In genomic region chr5:115516081-115516907, GRCm38 (mm10) we compare ENCODE assay signal across 9 mouse cellular contexts. TPM values are rescaled to one million over a fixed set of nuclear protein-coding genes. Genes with fewer than 3 reads are reported as not detected.
A peak's percentile ranks its signal among the peaks of the same experiment; 100 is the strongest.
DNase-seq lines count a peak whose midpoint lies in the region; ATAC-seq and TF ChIP-seq lines count a peak whose summit lies in the region.
"Had no signal": no experiment of that assay in that cellular context is flagged by ENCODE, and none has a peak within 500 bp of the region (broad histone marks: within the 10 kb centered on the region; RNA-seq: fewer than 3 reads in every experiment).

No protein-coding gene starts in this region.

- peak overlapping the region; percentile 60 to 78 for H3K4me3 ChIP-seq in MEL (ENCODE audit: control insufficient read depth in 1 of 2, insufficient read depth in 1 of 2, low read depth in 2 of 2, low read length in 2 of 2)
- peak overlapping the region; percentile 32 for H3K4me3 ChIP-seq in liver, embryonic 15.5 days (replicated peaks)

- H3K79me2 ChIP-seq in MEL (ENCODE audit: control insufficient read depth, insufficient read depth, low read length, poor library complexity): peaks cover 2% of the 10 kb centered on the region; the same call in 1 of the 2 replicates

- no peak for TF ChIP-seq CTCF in MEL (IDR thresholded peaks at IDR 0.05 in 2 of 3, conservative IDR thresholded peaks at IDR 0.05 in 1 of 3; ENCODE audit: control insufficient read depth in 1 of 3, insufficient read depth in 1 of 3, low read depth in 2 of 3, low read length in 3 of 3, poor library complexity in 1 of 3, severe bottlenecking in 1 of 3)

- 0 out of 4 replicates have a peak, but pooled peaks of 1 of the 2 experiments have one; percentile 9 for TF ChIP-seq EP300 in MEL (IDR thresholded peaks at IDR 0.05; ENCODE audit: low read depth in 1 of 2, low read length in 2 of 2)

- no peaks in the 10 kb centered on the region for H3K27me3 ChIP-seq in MEL (ENCODE audit: control insufficient read depth in 1 of 2, insufficient read depth in 2 of 2, low read length in 2 of 2)
- no peaks in the 10 kb centered on the region for H3K27me3 ChIP-seq in liver, embryonic 15.5 days
- H3K27me3 ChIP-seq: Patski had no signal

- intact Hi-C loops in heart, postnatal 14 days (cut with DNase I): no loop called here

- TF ChIP-seq RAD21 in MEL (IDR thresholded peaks at IDR 0.05; ENCODE audit: low read depth, low read length): no peak

- H3K27ac ChIP-seq in MEL (ENCODE audit: control insufficient read depth, low read depth, low read length): peak overlapping the region; percentile 75
- H3K27ac ChIP-seq in liver, embryonic 15.5 days (replicated peaks): peak overlapping the region; percentile 51

- DNase-seq in gastrocnemius, postnatal 10 days: peak; percentile 19
- DNase-seq in gastrocnemius, adult 18-20 months (ENCODE audit: low spot score): no peak
- DNase-seq in MEL (ENCODE audit: low read depth, low spot score): peak; percentile 85
- peak; percentile 55 to 63 for DNase-seq in heart, postnatal 14 days
- DNase-seq in thymus, postnatal 0 days (ENCODE audit: low spot score): peak; percentile 77
- DNase-seq in right cerebral cortex, postnatal 36 days (ENCODE audit: low spot score in 2 of 2): no peak
- DNase-seq in embryo, embryonic 11 days: no peak

- peak overlapping the region; percentile 49 for H3K4me2 ChIP-seq in liver, embryonic 15.5 days

- peak overlapping the region; percentile 60 for H3K9ac ChIP-seq in MEL (ENCODE audit: control insufficient read depth, low read depth, low read length, poor library complexity, severe bottlenecking)
- no peak overlapping the region for H3K9ac ChIP-seq in liver, embryonic 15.5 days

- peak; percentile 19 for ATAC-seq in liver, embryonic 15.5 days (ENCODE audit: insufficient read depth)
- ATAC-seq: Patski had no signal

- H3K36me3 ChIP-seq in MEL (ENCODE audit: control insufficient read depth in 1 of 2, insufficient read depth in 2 of 2, low read length in 2 of 2): no peaks in the 10 kb centered on the region; a peak in 1 of 4 replicates
- H3K36me3 ChIP-seq in liver, embryonic 15.5 days (replicated peaks): 0 out of 2 replicates have a peak, but pooled peaks cover 3% of the 10 kb centered on the region

- TF ChIP-seq POLR2A in MEL (IDR thresholded peaks at IDR 0.05; ENCODE audit: control insufficient read depth in 1 of 2, insufficient read depth in 1 of 2, low read depth in 1 of 2, low read length in 2 of 2, poor library complexity in 1 of 2): peak in 1 of 2 experiments; percentile 38; a peak in 1 of 4 replicates

- no peaks in the 10 kb centered on the region for H3K4me1 ChIP-seq in MEL (ENCODE audit: control insufficient read depth in 1 of 2, insufficient read depth in 2 of 2, low read length in 2 of 2)
- H3K4me1 ChIP-seq in liver, embryonic 15.5 days (replicated peaks): peaks cover 76% of the 10 kb centered on the region

- no peaks in the 10 kb centered on the region for H3K9me3 ChIP-seq in MEL (replicated peaks; ENCODE audit: insufficient read depth, low read length)
- no peaks in the 10 kb centered on the region for H3K9me3 ChIP-seq in liver, embryonic 15.5 days (replicated peaks)

- WGBS in liver, embryonic 15.5 days (ENCODE audit: insufficient replicate concordance): 32% methylated on average over 32 of the region's 32 CpGs

TF ChIP-seq in MEL, 35 proteins besides CTCF, POLR2A, EP300 and RAD21:
- TF ChIP-seq MYC (IDR thresholded peaks at IDR 0.05; ENCODE audit: low read depth, low read length) (peak; percentile 61), SIN3A (IDR thresholded peaks at IDR 0.05; ENCODE audit: low read length) (0 out of 2 replicates have a peak, but pooled peaks have one; percentile 13), MAX (IDR thresholded peaks at IDR 0.05; ENCODE audit: low read length) (peak; percentile 50; the same call in 1 of the 2 replicates), TBP (IDR thresholded peaks at IDR 0.05; ENCODE audit: low read depth, low read length) (no peak), MXI1 (IDR thresholded peaks at IDR 0.05; ENCODE audit: low read depth, low read length) (peak; percentile 74), NRF1 (IDR thresholded peaks at IDR 0.05; ENCODE audit: insufficient read depth, low read depth, low read length, poor library complexity, severe bottlenecking) (no peak), ZNF384 (IDR thresholded peaks at IDR 0.05; ENCODE audit: low read depth, low read length) (peak; percentile 82), ELF1 (IDR thresholded peaks at IDR 0.05; ENCODE audit: low read depth, low read length) (0 out of 2 replicates have a peak, but pooled peaks have one; percentile 14)

RNA-seq across cellular contexts. Expression of gene Pxn, which starts 9.8 kb away (rescaled TPM):
- 100 to 1,000 TPM; 107 to 130 TPM for total RNA-seq in gastrocnemius, postnatal 10 days (2021)
- total RNA-seq in gastrocnemius, adult 18-20 months (2021): 10 to 100 TPM; 87.2 to 94.2 TPM
- 12.7 and 15.2 TPM in 2 replicates for total RNA-seq in MEL (2012; rRNA removed)
- 100 to 1,000 TPM in 1 of 2 experiments, 10 to 100 TPM in 1; 29.2 to 167 TPM for polyA plus RNA-seq in MEL (2012; ENCODE audit: insufficient read depth in 1 of 2, insufficient read length in 2 of 2, low read depth in 1 of 2, low replicate concordance in 2 of 2, missing spikeins in 1 of 2)
- 10 to 100 TPM; 52.4 to 54.2 TPM for total RNA-seq in heart, postnatal 14 days (2021)
- 15.2 and 16.8 TPM in 2 replicates for polyA plus RNA-seq in liver, embryonic 15.5 days (2015; fragmentation: Nextera tagmentation; extraction: Ambion mirVana)
- 40.2 and 44.8 TPM in 2 replicates for polyA plus RNA-seq in thymus, postnatal 0 days (2015; fragmentation: Nextera tagmentation; extraction: Ambion mirVana)

RNA-seq across cellular contexts. Expression of gene Sirt4, which starts 31.8 kb away (rescaled TPM):
- 10 to 100 TPM; 12.7 to 16.6 TPM for total RNA-seq in gastrocnemius, postnatal 10 days (2021)
- total RNA-seq in gastrocnemius, adult 18-20 months (2021): 10 to 100 TPM; 14.8 to 16.5 TPM
- 7.6 and 9.2 TPM in 2 replicates for total RNA-seq in MEL (2012; rRNA removed)
- polyA plus RNA-seq in MEL (2012; ENCODE audit: insufficient read depth in 1 of 2, insufficient read length in 2 of 2, low read depth in 1 of 2, low replicate concordance in 2 of 2, missing spikeins in 1 of 2): 10 to 100 TPM in 1 of 2 experiments, not detected in 1; 10.3 TPM
- 10 to 100 TPM; 17.9 to 18.7 TPM for total RNA-seq in heart, postnatal 14 days (2021)
- polyA plus RNA-seq in liver, embryonic 15.5 days (2015; fragmentation: Nextera tagmentation; extraction: Ambion mirVana): 6.0 and 6.1 TPM in 2 replicates
- polyA plus RNA-seq in thymus, postnatal 0 days (2015; fragmentation: Nextera tagmentation; extraction: Ambion mirVana): 17.0 and 17.3 TPM in 2 replicates

RNA-seq across cellular contexts. Expression of gene Rplp0, which starts 43.0 kb away (rescaled TPM):
- 100 to 1,000 TPM; 938 to 959 TPM for total RNA-seq in gastrocnemius, postnatal 10 days (2021)
- 100 to 1,000 TPM; 617 to 621 TPM for total RNA-seq in gastrocnemius, adult 18-20 months (2021)
- 2,878 and 3,028 TPM in 2 replicates for total RNA-seq in MEL (2012; rRNA removed)
- polyA plus RNA-seq in MEL (2012; ENCODE audit: insufficient read depth in 1 of 2, insufficient read length in 2 of 2, low read depth in 1 of 2, low replicate concordance in 2 of 2, missing spikeins in 1 of 2): 1,000 to 10,000 TPM; 3,294 to 4,164 TPM
- 100 to 1,000 TPM; 645 to 715 TPM for total RNA-seq in heart, postnatal 14 days (2021)
- polyA plus RNA-seq in liver, embryonic 15.5 days (2015; fragmentation: Nextera tagmentation; extraction: Ambion mirVana): 1,028 and 1,078 TPM in 2 replicates
- polyA plus RNA-seq in thymus, postnatal 0 days (2015; fragmentation: Nextera tagmentation; extraction: Ambion mirVana): 1,964 and 2,053 TPM in 2 replicates

RNA-seq across cellular contexts. Expression of gene Gcn1l1, which starts 48.8 kb away (rescaled TPM):
- 10 to 100 TPM; 33.4 to 41.7 TPM for total RNA-seq in gastrocnemius, postnatal 10 days (2021)
- total RNA-seq in gastrocnemius, adult 18-20 months (2021): 10 to 100 TPM; 27.9 to 31.1 TPM
- 79.7 and 93.8 TPM in 2 replicates for total RNA-seq in MEL (2012; rRNA removed)
- 100 to 1,000 TPM in 1 of 2 experiments, 10 to 100 TPM in 1; 88.2 to 123 TPM for polyA plus RNA-seq in MEL (2012; ENCODE audit: insufficient read depth in 1 of 2, insufficient read length in 2 of 2, low read depth in 1 of 2, low replicate concordance in 2 of 2, missing spikeins in 1 of 2)
- 10 to 100 TPM; 45.1 to 46.6 TPM for total RNA-seq in heart, postnatal 14 days (2021)
- 15.0 and 17.3 TPM in 2 replicates for polyA plus RNA-seq in liver, embryonic 15.5 days (2015; fragmentation: Nextera tagmentation; extraction: Ambion mirVana)
- 19.9 and 21.5 TPM in 2 replicates for polyA plus RNA-seq in thymus, postnatal 0 days (2015; fragmentation: Nextera tagmentation; extraction: Ambion mirVana)

RNA-seq across cellular contexts. Expression of gene Pla2g1b, which starts 50.2 kb away (rescaled TPM):
- total RNA-seq in gastrocnemius, postnatal 10 days (2021): not detected
- not detected for total RNA-seq in gastrocnemius, adult 18-20 months (2021)
- total RNA-seq in MEL (2012; rRNA removed): 0.58 and 0.92 TPM in 2 replicates
- 1 to 10 TPM in 1 of 2 experiments, not detected in 1; 6.6 TPM for polyA plus RNA-seq in MEL (2012; ENCODE audit: insufficient read depth in 1 of 2, insufficient read length in 2 of 2, low read depth in 1 of 2, low replicate concordance in 2 of 2, missing spikeins in 1 of 2)
- not detected for total RNA-seq in heart, postnatal 14 days (2021)
- not detected in 2 replicates for polyA plus RNA-seq in liver, embryonic 15.5 days (2015; fragmentation: Nextera tagmentation; extraction: Ambion mirVana)
- 0.99 TPM in 2 replicates for polyA plus RNA-seq in thymus, postnatal 0 days (2015; fragmentation: Nextera tagmentation; extraction: Ambion mirVana)
- polyA plus RNA-seq: Patski had no signal

Comparison
In these comparisons a context has a peak if more than half of its experiments do, and no peak if none do; other contexts are left out.
1. DNase-seq: peak in gastrocnemius, postnatal 10 days (single experiment), MEL (single experiment), heart, postnatal 14 days (2 of 2) and thymus, postnatal 0 days (single experiment); none in gastrocnemius, adult 18-20 months (single experiment), right cerebral cortex, postnatal 36 days (0 of 2) and embryo, embryonic 11 days (single experiment).